Mouse (Mus musculus) heart, adult 18-20 months (tissue): Measurements from ENCODE around the gene Mmp27. TPM values are rescaled to one million over a fixed set of nuclear protein-coding genes. Genes with fewer than 3 reads are reported as not detected.

Source experiments
- DNase-seq, 2 experiments: peaks; one replicate each; pipeline ENCODE4 v3.0.0; 2021 to 2022; ENCODE audit warnings: mixed read lengths in 1 of 2
- long read RNA-seq, 2 experiments: library from polyadenylated mRNA; stranded (forward); transcript quantifications; one replicate each; pipeline ENCODE4 v2.0.0; 2021
- total RNA-seq, 2 experiments: library from RNA; stranded (reverse); gene quantifications; 2 replicates each; pipeline ENCODE4 v1.2.3; 2021

The Mmp27 gene
- total RNA-seq = under 1 TPM in 1 of 2 experiments, not detected in 1; 0.15 TPM
- long read RNA-seq, experiment 1 = 0 reads
- long read RNA-seq, experiment 2 = 0 reads

DNA sequence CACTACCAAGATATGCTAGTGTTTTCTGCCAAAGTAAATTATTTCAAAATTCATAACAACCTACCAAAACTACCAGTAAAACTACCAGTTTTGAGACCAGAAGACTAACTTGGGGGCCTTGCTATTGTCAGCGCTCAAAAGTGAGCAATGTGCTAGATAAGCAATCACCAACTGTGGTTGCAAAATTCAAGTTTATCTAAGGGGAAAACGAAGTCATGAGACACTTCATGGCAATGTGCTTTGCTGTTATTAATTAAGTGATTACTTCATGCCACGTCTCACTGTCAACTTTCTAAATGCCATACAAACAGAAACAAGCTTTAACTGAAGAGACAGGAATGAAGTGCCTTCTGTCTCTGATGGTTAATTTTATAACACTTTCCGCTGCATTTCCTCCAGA, at the start of gene Mmp27:
TSS of gene Mmp27 (plus strand) at position 235 of the 400 bp plus-strand sequence.
- peak; percentile 23 to 28 for DNase-seq

DNA sequence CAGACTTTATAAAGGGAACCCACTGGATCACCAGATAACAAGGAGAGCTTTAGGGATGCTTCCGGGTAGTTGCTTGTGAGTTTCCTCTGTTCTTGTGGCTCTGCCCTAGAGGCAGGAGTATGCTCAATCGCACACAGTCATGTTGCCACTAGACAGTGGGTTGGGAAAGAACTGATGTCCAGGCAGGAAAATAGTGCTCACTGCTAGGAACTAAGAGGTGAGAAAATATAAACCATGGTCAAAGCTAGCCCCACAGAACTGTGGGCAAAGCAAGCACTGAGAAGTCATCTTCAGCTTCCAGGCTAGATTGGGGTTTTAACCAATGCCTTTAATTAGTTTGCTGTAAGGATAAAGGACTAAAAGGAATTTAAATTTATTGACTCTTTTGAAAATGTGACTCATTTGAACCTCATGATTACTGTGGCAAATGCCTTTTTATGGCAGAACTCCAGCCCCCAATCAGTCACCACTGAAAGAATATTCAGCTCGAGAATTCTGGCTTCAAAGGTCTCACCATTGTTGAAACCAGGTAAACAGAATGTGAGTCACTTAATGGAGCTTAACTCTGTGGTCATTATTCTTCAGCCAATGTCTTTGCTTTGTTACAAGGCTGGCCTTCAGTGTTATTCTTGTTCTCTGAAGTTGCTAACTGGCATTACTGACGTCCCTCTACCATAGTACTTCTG, 44.8 kb upstream of the Mmp27 start:
- DNase-seq = no peak

DNA sequence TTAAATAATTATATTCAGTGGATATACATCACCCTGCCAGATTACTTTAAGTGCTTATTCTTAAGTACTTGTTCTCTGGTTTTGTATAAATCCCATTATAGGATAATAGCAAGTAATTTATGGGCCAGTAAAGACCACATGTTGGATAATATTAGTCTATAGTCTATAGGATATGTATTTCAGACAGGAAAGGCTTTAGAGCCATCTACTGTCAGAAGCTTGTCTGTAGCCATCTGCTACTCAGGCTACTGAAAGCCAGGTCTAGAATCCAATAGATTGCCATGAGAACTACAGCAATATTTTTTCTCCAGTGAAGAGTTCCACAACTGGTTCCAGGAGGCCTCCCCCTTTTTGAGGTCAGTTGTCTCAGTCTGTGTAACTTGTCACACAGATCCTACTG, 28.4 kb upstream of the Mmp27 start:
- DNase-seq = no peak

DNA sequence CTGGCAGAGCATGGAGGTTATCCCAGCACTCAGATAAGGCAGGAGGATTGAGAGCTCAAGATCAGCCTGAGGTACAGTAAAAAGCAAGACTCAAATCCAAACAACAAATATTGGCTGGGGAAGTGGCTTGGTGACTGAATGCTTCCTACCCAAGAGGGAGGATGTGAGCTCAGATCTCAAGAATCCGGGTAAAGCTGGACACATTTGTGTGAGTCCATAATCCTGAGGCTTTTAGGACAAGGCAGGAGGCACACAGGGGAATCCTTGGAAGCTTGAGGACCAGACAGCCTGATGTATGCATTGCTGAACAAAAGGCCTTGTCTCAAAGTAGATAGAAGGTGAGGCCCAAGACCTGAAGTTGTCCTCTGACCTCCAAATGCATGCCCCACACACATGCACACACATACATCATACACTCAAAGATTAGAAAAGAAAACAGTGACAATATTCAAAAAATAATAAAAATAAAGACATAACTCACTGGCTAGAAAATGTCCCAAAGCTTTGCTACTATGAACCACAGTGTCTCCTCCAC, 26.2 kb upstream of the Mmp27 start:
- peak in 1 of 2 experiments; percentile 9 for DNase-seq

DNA sequence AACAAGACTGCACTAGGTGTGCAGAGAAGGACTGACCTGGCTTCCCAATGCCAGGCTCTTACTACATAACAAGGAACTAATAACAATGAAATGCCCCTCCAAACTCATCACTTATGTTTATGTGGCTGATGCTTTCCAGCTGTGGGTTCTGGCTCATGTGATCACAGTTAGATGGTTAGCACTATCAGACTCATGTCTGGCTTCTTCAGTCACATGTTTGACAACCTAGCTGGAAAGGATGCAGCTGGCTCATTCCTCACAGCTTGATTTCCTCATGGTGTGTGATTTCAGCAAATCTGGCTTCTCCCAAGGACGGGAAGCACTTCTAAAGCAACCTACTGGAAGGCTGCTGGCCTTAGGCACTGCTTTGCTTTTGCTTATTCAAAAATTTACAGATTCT, 25.7 kb upstream of the Mmp27 start:
- peak; percentile 70 to 74 for DNase-seq

DNA sequence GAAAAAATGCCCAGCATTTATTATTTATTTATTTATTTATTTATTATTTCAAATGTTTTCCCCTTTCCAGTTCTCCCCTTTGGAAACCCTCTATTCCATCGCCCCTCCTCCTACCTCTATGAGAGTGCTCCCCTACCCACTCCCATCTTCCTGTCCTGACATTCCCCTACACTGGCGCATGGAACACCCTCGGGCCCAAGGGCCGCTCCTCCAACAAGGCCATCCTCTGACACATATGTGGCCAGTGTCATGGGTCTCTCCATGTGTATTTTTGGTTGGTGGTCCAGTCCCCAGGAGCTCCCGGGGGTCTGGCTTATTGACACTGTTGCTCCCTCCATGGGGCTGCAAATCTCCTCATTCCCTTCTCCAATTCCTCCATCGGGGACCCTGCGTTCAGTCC, 25.3 kb upstream of the Mmp27 start:
- no peak for DNase-seq

DNA sequence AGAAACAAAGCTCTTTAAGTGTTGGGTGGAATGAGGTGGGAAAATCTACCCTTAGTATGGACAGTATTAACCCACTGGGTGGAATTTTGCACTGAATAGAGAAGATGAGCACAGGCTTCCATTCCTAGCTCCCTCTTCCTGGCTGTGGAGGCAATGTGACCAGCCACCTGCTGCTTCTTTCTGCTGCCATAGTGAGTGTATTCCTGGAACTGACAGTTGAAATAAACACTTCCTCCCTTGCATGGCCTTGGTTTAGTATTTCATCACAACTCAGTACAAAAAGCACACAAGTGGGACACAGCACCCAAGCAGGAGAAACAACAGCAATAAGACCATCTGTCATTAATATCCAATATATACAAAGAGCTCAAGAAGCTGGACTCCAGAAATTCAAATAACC, 19.3 kb upstream of the Mmp27 start:
- no peak for DNase-seq

DNA sequence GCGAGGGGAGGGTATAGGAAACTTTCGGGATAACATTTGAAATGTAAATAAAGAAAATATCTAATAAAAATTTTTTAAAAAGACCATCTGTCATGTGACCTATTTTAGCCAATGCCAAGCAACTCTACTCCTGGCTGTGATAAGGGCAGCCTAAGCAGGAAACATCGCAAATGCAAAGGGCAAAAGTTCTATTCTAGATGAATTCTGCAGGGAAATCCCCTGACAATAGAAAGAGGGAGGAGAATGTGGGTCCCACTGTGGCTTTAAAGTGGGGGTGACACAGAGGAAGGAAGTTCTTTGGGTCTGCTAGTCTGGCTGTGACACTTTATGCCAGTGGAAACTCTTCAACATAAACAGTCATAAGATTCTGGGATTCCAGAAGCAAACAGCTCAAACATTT, 17.7 kb upstream of the Mmp27 start:
- no peak for DNase-seq

DNA sequence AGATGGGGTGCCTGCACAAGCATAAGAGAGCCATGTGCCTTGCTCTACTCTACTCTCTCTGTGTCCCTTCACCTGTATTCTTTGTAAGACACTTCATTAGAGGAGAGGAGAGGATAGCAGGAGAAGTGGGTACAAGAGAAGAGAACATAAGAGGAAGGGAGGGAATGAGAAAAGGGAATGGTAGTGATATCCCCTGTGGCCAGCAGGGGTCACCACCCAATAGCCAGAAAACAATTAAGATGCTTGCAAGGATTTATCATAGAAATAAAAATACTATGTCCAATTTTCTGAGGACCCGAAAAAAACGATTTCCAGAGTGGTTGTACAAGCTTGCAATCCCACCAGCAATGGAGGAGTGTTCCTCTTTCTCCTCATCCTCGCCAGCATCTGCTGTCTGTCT, 16.8 kb upstream of the Mmp27 start:
- peak; percentile 35 to 67 for DNase-seq

DNA sequence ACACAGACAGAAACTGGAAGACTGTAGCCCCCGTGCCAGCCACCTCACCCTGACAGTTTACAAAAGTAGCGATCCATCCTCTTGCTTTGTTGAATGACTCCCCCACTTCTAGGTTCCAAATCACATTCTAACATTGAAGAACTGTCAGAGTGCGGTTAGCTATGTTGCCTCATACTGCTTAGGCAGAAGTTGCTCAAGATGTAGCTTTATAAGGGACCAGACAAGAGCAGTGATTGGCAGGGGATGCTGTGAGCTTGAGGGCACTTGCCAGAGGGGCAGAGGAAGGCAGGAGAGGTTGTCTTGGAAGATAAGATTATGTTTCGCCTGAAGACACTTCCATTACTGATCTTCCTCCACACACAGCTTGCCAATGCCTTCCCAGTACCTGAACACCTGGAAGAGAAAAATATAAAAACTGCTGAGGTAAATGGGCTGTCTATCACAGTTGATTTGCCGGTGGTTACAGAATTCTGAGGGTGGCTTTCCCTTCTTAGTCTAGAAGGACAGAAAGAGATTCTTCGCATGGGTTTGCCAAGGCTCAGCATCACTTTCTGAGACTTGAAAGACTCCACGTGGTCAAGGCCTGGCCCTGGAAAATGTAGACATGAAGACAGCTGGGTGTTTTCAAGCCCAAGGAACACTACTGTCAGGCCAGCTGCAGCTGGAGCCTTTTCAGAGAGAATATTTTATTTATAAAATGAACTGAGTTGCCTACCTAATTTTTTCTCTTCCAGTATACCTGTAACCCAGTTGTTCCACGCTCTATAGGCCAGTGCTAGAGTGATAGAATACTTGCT, 12.8 kb upstream of the Mmp27 start, which contains the start of gene Mmp8:
TSS of gene Mmp8 (plus strand) at position 236 of the 797 bp plus-strand sequence.
- DNase-seq = peak in 1 of 2 experiments; percentile 35

DNA sequence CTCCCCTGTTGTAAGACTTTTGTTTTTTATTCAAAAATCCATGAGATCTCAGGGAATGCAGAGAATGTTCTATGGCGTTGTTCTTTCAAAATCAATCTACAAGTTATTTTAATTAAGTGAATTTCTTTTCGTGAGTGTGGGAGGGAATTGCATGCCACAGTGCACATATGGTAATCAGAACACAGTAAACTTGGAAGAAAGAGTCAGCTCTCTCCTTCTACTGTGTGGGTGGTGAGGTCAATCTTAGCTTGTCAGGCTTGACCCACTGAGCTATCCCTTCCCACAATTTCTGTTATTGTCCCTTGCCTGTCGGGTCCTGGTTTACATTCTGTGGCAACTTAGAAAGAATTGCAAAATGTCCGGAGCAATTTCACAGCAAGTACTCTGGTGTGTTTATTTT, 11.2 kb upstream of the Mmp27 start:
- DNase-seq = no peak

DNA sequence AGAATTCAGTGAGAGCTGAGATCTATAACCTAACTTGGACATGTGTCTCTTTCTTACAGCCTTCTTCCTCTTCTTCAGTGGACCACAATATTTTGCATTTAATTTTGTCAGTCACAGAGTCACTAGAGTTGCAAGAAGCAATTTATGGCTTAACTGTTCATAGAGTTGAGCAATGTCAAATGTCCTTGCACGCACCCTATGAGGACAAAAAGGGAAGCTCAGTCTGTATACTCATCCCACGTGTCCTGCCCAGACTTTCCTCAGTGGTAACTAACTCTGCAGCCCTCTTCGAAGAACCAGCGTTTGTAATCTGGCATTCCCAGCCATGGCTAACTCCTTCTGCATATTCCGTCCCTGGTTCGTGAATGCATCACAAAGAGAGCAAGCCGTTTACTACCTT, 3.8 kb upstream of the Mmp27 start:
- DNase-seq = peak in 1 of 2 experiments; percentile 29

DNA sequence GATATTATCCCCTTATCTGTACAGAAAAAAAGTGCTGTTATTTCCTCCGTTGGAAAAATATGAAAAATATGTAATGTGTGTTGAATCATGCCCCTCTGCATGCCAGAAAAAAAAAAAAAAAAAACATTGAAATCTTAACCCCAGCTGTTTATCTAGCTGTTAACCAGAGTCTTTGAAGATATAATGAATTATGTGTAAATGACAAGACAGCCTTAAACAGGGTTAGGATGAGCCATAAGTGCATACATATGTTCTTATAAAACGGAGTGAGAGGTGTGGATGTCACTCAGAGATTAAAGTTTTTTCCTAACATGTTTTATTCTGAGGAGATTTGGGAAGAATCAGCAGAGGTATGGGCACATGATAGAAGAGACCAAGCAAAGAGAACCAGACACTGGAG, 3.3 kb upstream of the Mmp27 start:
- DNase-seq = no peak

DNA sequence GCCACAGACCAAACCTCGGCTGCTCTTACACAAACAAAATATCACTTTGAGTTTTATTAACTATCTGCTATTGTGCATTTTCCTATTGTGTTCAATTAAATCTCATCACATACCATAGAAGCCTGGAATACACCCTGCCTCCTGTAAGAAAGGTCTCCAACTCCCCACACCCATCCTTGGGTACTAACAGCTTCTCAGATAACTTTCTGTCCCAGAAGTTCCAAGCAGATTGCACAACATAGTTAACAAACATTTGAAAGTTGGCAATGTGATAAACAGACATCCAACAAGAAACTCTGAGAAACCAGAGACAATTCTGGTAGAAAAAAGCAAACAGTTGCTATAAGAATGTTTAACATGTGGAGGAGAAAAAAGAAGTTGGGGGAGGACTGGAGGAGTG, 711 bp upstream of the Mmp27 start:
- peak in 1 of 2 experiments; percentile 33 for DNase-seq

DNA sequence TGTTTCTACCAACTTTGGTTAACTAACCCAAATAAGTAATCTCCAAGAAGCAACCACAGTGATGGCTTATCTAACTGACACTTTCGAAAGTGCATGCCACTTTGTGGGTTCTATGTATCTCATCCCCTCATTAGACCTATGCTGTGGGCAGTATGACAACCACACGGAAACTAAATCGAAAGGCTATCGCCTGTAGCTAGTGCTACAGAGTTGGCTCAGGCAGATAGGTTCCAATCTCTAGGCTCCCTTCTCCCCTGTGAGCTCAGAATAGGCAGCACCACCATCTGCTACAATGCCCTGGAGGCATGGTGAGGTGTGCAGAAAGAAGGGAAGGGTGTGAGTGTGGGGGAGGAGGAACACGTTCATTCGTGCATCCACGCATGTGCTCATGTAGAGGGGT, 992 bp downstream of the Mmp27 start:
- no peak for DNase-seq

DNA sequence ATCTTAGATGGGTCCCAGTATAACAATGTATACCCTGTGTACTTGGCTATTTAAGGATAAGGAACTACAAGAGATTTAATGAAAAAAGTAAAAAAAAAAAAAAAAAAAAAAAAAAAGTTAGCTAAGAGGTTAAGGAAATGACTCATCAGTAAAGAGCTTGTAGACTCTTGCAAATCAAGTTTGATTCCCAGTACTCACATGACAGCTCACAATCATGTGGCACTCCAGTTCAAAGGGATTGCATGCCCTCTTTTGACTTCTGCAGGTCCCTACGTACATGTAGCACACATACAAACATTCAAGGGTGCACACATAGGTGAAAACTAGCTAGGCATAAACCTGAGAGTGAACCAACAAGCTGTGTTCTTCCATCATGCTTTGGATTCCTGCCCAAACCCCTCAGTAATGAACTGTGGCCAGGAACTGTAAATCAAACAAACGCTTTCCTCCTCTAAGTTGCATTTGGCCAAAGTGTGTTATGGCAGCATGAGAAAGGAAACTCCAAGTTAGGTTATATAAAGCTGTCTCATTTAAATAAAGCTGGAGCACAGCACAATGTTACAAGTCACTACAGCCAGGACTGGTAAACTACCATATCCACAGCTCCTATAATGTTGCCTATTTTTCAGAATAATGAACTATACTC, 1.6 kb downstream of the Mmp27 start:
- DNase-seq = peak; percentile 20 to 22

DNA sequence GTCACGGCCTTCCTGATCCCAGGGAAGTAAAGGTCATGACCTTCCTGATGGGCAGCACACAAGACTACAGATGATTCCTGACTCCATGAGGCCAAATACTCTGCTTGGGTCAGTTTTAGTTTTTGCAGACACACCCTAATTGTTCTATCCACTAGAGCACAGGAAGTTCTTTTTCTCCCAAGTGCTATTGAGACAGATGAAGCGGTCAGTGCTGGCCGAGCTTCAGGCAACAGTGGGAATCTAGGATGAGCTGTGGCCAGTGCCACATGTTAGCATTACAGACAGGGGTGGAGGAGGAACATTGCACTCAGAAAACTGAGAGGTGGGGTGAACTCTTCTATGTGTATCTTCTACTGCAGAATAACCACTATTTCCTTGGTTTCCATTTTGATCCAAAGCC, 4.3 kb downstream of the Mmp27 start:
- DNase-seq = peak; percentile 42 to 57

DNA sequence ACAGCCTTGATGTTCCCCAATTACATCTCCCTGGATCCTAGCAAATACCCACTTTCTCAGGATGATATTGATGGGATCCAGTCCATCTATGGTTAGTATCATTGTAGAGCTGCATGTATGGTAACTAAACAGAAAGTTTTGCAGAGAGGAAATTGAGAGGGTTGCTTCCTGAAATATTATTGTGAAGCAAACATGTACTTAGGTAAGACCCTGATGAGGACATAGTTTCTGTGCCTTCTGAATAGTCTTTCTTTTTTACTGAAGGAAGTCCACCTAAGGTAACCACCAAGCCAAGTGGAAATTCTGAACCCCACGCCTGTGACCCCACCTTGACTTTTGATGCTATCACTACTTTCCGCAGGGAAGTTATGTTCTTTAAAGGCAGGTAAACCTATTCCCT, 6.2 kb downstream of the Mmp27 start:
- no peak for DNase-seq

DNA sequence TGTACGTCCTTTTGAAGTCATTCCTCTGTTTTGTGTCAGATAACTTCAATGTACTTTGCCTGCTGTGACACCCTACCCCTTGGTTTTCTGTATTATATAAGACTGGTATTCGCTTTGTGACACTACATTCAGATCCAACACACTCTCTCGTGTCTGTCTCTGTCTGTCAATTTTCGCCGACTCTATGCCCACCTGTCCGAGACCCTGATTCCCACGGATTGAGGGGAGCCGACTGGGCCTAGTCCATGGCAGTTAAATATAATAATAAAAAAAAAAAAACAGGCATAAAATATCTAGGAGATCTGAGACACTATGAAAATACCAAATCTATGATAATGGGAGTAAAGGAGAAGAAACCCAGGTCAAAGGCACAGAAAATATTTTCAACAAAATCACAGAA, 18.9 kb downstream of the Mmp27 start:
- DNase-seq = no peak

DNA sequence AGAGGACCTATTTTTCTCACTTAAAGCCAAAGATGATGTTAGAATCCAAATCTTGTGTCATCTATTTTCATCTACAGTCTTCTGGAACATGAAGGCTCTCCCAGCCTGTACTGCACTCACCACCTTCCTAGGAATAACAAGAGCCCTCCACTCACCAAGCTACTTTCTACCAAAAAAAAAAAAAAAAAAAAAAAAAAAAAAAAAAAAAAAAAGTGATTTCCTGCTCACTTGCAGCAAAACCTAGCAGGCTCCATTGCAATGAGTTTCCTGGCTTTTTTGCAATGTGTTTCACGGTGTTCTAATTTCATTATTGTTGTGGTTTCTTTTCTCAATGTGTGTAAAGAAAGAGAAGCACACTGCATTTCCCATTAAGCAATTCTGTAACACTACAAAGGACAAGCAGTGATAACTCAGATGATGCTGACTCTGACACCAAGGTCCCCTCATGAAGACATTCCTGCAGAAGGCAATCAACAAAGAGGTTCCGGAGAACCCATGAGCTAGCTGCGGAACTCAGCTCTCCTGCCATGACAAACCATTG, 22.1 kb downstream of the Mmp27 start:
- no peak for DNase-seq

DNA sequence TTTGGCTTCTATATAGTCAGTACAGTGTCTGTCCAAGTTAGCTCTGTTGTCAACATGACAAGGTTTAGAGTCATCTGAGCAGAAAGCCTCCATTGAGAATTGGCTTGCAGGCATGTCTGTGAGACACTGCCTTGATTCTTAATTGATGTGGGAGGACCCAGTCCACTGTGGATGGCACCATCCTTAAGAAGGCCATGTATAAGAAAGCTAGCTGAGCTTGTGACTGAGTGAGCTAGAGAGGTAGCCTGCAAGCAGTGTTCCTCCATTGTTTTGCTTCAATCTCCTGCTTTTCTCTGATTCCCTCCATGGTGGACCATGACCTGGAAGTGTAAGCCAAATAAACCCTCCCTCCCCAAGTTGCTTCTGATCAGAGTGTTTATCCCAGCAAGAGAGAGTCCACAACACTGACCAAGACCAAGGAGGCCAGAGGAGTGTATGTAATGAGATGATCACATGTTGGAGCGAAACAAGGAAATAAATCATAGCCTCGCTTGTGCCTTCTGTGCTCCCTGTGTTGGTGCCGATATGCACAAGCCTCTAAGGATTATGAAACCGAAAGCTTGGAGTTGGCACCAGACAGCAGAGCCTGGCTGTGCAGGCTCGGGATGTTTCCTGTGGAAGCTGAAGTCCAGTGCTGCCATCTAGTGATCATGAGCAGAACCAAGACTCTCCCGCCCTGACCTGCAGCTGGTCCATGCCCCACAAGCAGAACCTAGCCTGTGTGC, 23.8 kb downstream of the Mmp27 start:
- DNase-seq = peak; percentile 89 to 91
